Mouse (Mus musculus) kidney, embryonic 16.5 days (tissue): ENCODE measurements around the gene Lats2. TPM values are rescaled to one million over a fixed set of nuclear protein-coding genes. Genes with fewer than 3 reads are reported as not detected.

Source experiments
- ATAC-seq: fragments of 200-750 bp; cut with Nextera tagmentation; 2 replicates; pipeline ENCODE4 v1.8.0; 2017; ENCODE audit warnings: moderate TSS enrichment; ENCODE audit not compliant: low FRiP score, low TSS enrichment
- H3K27ac ChIP-seq: fragments of 300-500 bp; sonication (generic); 2 replicates; pipeline ENCODE4 v1.5.1; 2014; ENCODE audit warnings: low read length
- H3K27me3 ChIP-seq: fragments of 300-500 bp; sonication (generic); 2 replicates; pipeline ENCODE4 v1.6.1; 2014; ENCODE audit warnings: low read length, control low read depth, mixed read lengths; ENCODE audit not compliant: insufficient read depth
- H3K36me3 ChIP-seq: fragments of 300-500 bp; sonication (generic); 2 replicates; pipeline ENCODE4 v1.6.1; 2014; ENCODE audit warnings: low read length, control low read depth, mixed read lengths; ENCODE audit not compliant: insufficient read depth
- H3K4me1 ChIP-seq: fragments of 300-500 bp; sonication (generic); 2 replicates; pipeline ENCODE4 v1.6.1; 2014; ENCODE audit warnings: low read length, control low read depth, mixed read lengths; ENCODE audit not compliant: insufficient read depth
- H3K4me2 ChIP-seq: fragments of 300-500 bp; sonication (generic); replicated peaks from 2 replicates; pipeline ENCODE4 v1.6.1; 2014; ENCODE audit warnings: low read depth, low read length
- H3K4me3 ChIP-seq: fragments of 300-500 bp; sonication (generic); 2 replicates; pipeline ENCODE4 v1.5.1; 2014; ENCODE audit warnings: mild to moderate bottlenecking, low read length
- H3K9ac ChIP-seq: fragments of 300-500 bp; sonication (generic); replicated peaks from 2 replicates; pipeline ENCODE4 v1.6.1; 2014; ENCODE audit warnings: low read length
- H3K9me3 ChIP-seq: fragments of 300-500 bp; sonication (generic); 2 replicates; pipeline ENCODE4 v1.6.1; 2016; ENCODE audit warnings: low read length, control low read depth
- WGBS: fragments of 180-500 bp; shearing (Covaris S2); extraction: QIAGEN DNeasy Blood & Tissue Kit; methylation state at CpG from one replicate; pipeline ENCODE4 v1.1.7; 2014; 5-methylcytosine and 5-hydroxymethylcytosine counted together
- polyA plus RNA-seq: library from polyadenylated mRNA; unstranded; fragments of >200 nt; fragmentation: Nextera tagmentation; extraction: Ambion mirVana; gene quantifications from 2 replicates; pipeline ENCODE4 v1.2.1, GENCODE M21; 2015

Gene Lats2
- polyA plus RNA-seq: 25.9 and 27.7 TPM in 2 replicates

DNA sequence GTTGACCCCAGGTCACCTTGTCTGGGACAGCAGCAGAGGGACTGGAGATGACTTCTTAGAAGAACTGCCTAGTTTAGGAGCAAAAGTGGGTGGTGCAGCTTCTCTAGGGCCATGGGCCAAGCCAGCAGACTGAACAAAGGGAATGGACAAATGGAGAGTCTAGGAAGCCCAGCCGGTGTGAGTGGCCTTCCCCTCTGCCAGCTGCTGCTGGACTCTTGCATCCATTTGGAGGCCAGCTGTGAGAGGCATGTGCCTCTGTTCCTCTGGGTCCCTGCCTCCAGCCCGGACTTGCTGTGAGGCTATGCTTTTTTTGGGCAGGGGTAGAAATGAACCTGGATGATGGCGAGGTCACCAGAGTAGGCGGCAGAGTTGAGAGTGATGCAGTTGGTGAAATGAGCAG lies at the start of gene Lats2:
Gene Lats2 (minus strand): TSS at position 152 of the 400 bp plus-strand sequence.
- H3K27ac ChIP-seq: no peak within 1 kb of the TSS
- H3K27me3 ChIP-seq: no peaks in the 10 kb centered on the region
- ATAC-seq: no peak
- H3K9ac ChIP-seq: no peak within 1 kb of the TSS
- 64% methylated on average over 4 of the region's 4 CpGs for WGBS
- H3K4me2 ChIP-seq: no peak within 1 kb of the TSS
- H3K36me3 ChIP-seq: no peaks in the 10 kb centered on the region
- H3K4me1 ChIP-seq: peaks cover 19% of the 10 kb centered on the region
- H3K4me3 ChIP-seq: no peak within 1 kb of the TSS
- H3K9me3 ChIP-seq: no peaks in the 10 kb centered on the region

GRCm38 (mm10) chr14:57803731-57804130 lies 45.5 kb upstream of the Lats2 start:
- H3K27me3 ChIP-seq: no peaks in the 10 kb centered on the region
- peaks cover 14% of the 10 kb centered on the region for H3K4me1 ChIP-seq
- no peak overlapping the region for H3K27ac ChIP-seq
- no peak overlapping the region for H3K9ac ChIP-seq
- no peaks in the 10 kb centered on the region for H3K9me3 ChIP-seq
- 84% methylated on average over 4 of the region's 4 CpGs for WGBS
- H3K4me3 ChIP-seq: no peak overlapping the region
- no peak overlapping the region for H3K4me2 ChIP-seq
- no peak for ATAC-seq
- peaks cover 53% of the 10 kb centered on the region for H3K36me3 ChIP-seq

- H3K9me3 ChIP-seq: no peaks in the 10 kb centered on the region
- H3K36me3 ChIP-seq: peaks cover 12% of the 10 kb centered on the region
- peak; percentile 98 for ATAC-seq
- H3K27ac ChIP-seq: peak within 1 kb of the TSS; percentile 63
- H3K9ac ChIP-seq: peak within 1 kb of the TSS; percentile 88
- H3K27me3 ChIP-seq: no peaks in the 10 kb centered on the region
- H3K4me2 ChIP-seq: peak within 1 kb of the TSS; percentile 73
- H3K4me3 ChIP-seq: peak within 1 kb of the TSS; percentile 89
- WGBS: under 1% methylated on average over 97 of the region's 99 CpGs
- peaks cover 16% of the 10 kb centered on the region for H3K4me1 ChIP-seq
Measured at GRCm38 (mm10) chr14:57797991-57798931, 40.1 kb upstream of the Lats2 start, which contains the start of gene Sap18. Gene Sap18 (plus strand): TSS chr14:57798180.

- H3K36me3 ChIP-seq: peaks cover 5% of the 10 kb centered on the region
- 0 out of 2 replicates have a peak overlapping the region, but pooled peaks have one; percentile 38 for H3K27ac ChIP-seq
- no peaks in the 10 kb centered on the region for H3K27me3 ChIP-seq
- ATAC-seq: peak; percentile 64
- H3K4me2 ChIP-seq: peak overlapping the region; percentile 73
- WGBS: 12% methylated on average over 7 of the region's 7 CpGs
- H3K4me3 ChIP-seq: peak overlapping the region; percentile 89
- H3K4me1 ChIP-seq: peaks cover 16% of the 10 kb centered on the region
- no peaks in the 10 kb centered on the region for H3K9me3 ChIP-seq
- H3K9ac ChIP-seq: peak overlapping the region; percentile 64
Measured at GRCm38 (mm10) chr14:57797551-57797950, 39.4 kb upstream of the Lats2 start.

GRCm38 (mm10) chr14:57791171-57791570 lies 33.0 kb upstream of the Lats2 start:
- H3K36me3 ChIP-seq: no peaks in the 10 kb centered on the region
- H3K4me1 ChIP-seq: no peaks in the 10 kb centered on the region
- no peak overlapping the region for H3K4me3 ChIP-seq
- no peak overlapping the region for H3K9ac ChIP-seq
- no peak overlapping the region for H3K27ac ChIP-seq
- H3K27me3 ChIP-seq: no peaks in the 10 kb centered on the region
- no peak overlapping the region for H3K4me2 ChIP-seq
- no peaks in the 10 kb centered on the region for H3K9me3 ChIP-seq
- no peak for ATAC-seq
- 83% methylated on average over 4 of the region's 4 CpGs for WGBS

DNA sequence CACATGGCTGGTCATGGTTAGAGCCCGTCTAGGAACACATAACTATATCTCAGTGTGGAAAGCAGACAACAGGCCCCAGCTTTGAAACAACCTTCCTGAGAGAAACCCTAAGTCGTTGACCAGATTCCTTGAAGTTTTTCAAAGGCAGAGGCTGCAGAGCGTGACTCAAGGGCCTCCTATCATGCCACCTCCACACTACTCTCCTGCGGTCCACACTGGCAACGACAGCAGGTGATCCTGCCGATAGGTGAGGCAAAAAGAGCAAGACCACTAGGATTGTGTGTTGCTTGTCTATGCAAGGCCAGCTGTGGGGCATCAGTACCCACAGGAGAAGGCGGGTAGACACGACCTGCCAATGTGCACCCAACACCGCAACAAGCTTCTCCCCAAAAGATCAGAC lies 31.6 kb upstream of the Lats2 start:
- WGBS: 83% methylated on average over 9 of the region's 9 CpGs
- H3K4me2 ChIP-seq: no peak overlapping the region
- H3K4me1 ChIP-seq: no peaks in the 10 kb centered on the region
- H3K9ac ChIP-seq: no peak overlapping the region
- no peaks in the 10 kb centered on the region for H3K36me3 ChIP-seq
- H3K27me3 ChIP-seq: no peaks in the 10 kb centered on the region
- H3K9me3 ChIP-seq: no peaks in the 10 kb centered on the region
- ATAC-seq: no peak
- H3K27ac ChIP-seq: no peak overlapping the region
- no peak overlapping the region for H3K4me3 ChIP-seq

- Histone ChIP-seq H3K4me3 (no peak overlapping the region), H3K4me1 (no peaks in the 10 kb centered on the region), H3K9me3 (no peaks in the 10 kb centered on the region), H3K4me2 (no peak overlapping the region), H3K36me3 (no peaks in the 10 kb centered on the region), H3K9ac (no peak overlapping the region), H3K27me3 (no peaks in the 10 kb centered on the region), H3K27ac (no peak overlapping the region)
- no peak for ATAC-seq
- WGBS: 62% methylated on average over 2 of the region's 2 CpGs
Measured at GRCm38 (mm10) chr14:57789311-57789710, 31.1 kb upstream of the Lats2 start.

DNA sequence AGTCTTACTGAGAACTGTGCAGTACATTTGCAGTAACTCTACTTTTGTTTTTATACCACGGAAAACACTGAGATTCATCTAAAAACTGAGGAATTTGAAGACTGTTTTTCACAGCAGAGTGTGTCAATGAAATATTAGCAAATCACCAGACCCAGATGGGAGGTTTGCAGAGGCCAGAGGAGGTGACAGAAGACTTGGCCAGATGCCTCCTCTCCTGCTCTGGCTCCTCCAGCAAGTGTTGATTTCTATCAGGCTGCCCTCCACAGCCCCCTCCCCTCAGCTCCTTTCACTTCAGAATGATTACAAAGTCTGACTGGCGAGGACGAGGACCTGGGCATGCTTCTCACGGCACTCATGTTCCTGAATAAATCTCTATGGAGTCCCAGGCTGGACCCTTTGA lies 29.2 kb upstream of the Lats2 start:
- Histone ChIP-seq H3K36me3 (no peaks in the 10 kb centered on the region), H3K4me3 (no peak overlapping the region), H3K9ac (no peak overlapping the region), H3K9me3 (no peaks in the 10 kb centered on the region), H3K27ac (no peak overlapping the region), H3K27me3 (no peaks in the 10 kb centered on the region), H3K4me2 (no peak overlapping the region), H3K4me1 (no peaks in the 10 kb centered on the region)
- ATAC-seq: no peak
- WGBS: 52% methylated on average over 4 of the region's 4 CpGs

DNA sequence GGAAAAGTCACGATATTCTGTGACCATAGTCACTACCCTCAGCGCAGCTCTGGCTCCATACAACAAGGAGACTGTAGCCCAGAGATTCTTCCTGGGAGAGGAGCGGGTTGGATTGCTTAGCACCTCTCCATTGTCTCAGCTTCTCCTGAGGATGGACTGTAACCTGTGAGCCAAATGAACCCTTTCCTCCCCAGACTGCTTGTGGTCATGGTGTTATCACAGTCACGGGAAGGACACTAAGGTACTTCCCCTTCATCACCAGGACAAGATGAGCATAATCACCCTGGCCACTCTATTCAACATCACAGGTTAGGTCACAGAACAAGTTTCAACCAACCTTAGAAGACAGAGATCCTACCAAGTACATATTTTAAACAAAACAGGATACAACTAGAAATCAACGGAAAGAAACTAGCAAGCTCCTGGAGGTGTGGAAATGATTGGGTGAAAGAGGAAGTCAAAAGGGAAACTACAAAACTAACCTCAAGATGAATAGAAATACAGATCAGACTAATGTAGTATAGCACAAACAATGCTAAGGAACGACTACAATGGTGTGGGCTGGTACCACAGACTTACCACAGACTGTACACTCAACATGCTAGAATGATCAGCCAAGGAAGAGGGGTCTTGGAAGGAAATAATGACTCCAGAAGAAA lies 14.1 kb upstream of the Lats2 start:
- H3K4me1 ChIP-seq: no peaks in the 10 kb centered on the region
- H3K36me3 ChIP-seq: no peaks in the 10 kb centered on the region
- WGBS: 81% methylated on average over 6 of the region's 6 CpGs
- H3K27ac ChIP-seq: no peak overlapping the region
- H3K9me3 ChIP-seq: no peaks in the 10 kb centered on the region
- no peak overlapping the region for H3K4me2 ChIP-seq
- no peak for ATAC-seq
- no peaks in the 10 kb centered on the region for H3K27me3 ChIP-seq
- no peak overlapping the region for H3K4me3 ChIP-seq
- H3K9ac ChIP-seq: no peak overlapping the region

- ATAC-seq: no peak
- H3K4me1 ChIP-seq: no peaks in the 10 kb centered on the region
- H3K27ac ChIP-seq: no peak overlapping the region; the same call in 1 of the 2 replicates
Measured at GRCm38 (mm10) chr14:57769102-57769501, 10.9 kb upstream of the Lats2 start.

More at GRCm38 (mm10) chr14:57769102-57769501, 10.9 kb upstream of the Lats2 start:
- Histone ChIP-seq H3K27me3 (no peaks in the 10 kb centered on the region), H3K36me3 (no peaks in the 10 kb centered on the region), H3K9me3 (no peaks in the 10 kb centered on the region), H3K9ac (no peak overlapping the region), H3K4me2 (no peak overlapping the region), H3K4me3 (no peak overlapping the region)
- 88% methylated on average over 5 of the region's 5 CpGs for WGBS
